Mouse (Mus musculus) midbrain, embryonic 10.5 days (tissue): ENCODE data around the gene Cyp8b1. TPM values are rescaled to one million over a fixed set of nuclear protein-coding genes. Genes with fewer than 3 reads are reported as not detected.

Experiments
- DNase-seq: peaks from one replicate; pipeline ENCODE4 v3.0.0-alpha.2; 2017; ENCODE audit warnings: low spot score
- H3K27ac ChIP-seq: fragments of 300-500 bp; sonication (generic); replicated peaks from 2 replicates; pipeline ENCODE4 v1.5.1; 2016; ENCODE audit warnings: mild to moderate bottlenecking
- H3K27me3 ChIP-seq: fragments of 300-500 bp; sonication (generic); 2 replicates; pipeline ENCODE4 v1.6.1; 2016; ENCODE audit warnings: low read depth, mild to moderate bottlenecking; ENCODE audit not compliant: poor library complexity, severe bottlenecking
- H3K36me3 ChIP-seq: fragments of 300-500 bp; sonication (generic); 2 replicates; pipeline ENCODE4 v1.6.1; 2016; ENCODE audit warnings: mild to moderate bottlenecking, moderate library complexity
- H3K4me1 ChIP-seq: fragments of 300-500 bp; sonication (generic); 2 replicates; pipeline ENCODE4 v1.6.1; 2016
- H3K4me3 ChIP-seq: fragments of 300-500 bp; sonication (generic); 2 replicates; pipeline ENCODE4 v1.5.1; 2016; ENCODE audit warnings: mild to moderate bottlenecking, moderate library complexity
- H3K9me3 ChIP-seq: fragments of 300-500 bp; sonication (generic); replicated peaks from 2 replicates; pipeline ENCODE4 v1.6.1; 2016; ENCODE audit warnings: mild to moderate bottlenecking
- WGBS: fragments of 180-500 bp; shearing (Covaris S2); methylation state at CpG from one replicate; pipeline ENCODE4 v1.1.7; 2016; 5-methylcytosine and 5-hydroxymethylcytosine counted together
- polyA plus RNA-seq: library from polyadenylated mRNA; unstranded; fragments of >200 nt; fragmentation: Nextera tagmentation; extraction: Ambion mirVana; gene quantifications from 2 replicates; pipeline ENCODE4 v1.2.1, GENCODE M21; 2016

Cyp8b1 gene
- polyA plus RNA-seq, 1 experiment from 2014 or later, result not detected

DNA sequence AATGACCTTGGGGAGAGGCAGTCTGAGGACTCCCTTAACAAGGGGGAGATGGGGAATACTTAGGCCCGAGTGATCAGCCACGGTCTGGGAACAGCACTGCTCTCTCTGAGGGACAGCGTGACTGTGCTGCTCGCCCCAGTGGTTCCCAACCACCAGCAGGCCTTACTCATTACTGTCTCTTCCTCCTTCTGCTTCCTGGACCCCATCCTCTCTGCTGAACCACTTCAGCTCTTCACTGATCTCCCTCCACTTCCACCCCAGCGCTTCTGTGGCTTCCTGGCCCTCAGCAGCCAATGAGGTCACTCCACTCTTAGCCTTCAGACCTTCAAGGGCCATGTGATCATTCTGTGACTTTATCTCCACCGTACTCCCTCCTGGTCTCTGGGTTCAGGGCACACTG, 6.5 kb downstream of the Cyp8b1 start:
- 90% methylated on average over 6 of the region's 6 CpGs for WGBS

GRCm38 (mm10) chr9:121908321-121908720, 7.8 kb downstream of the Cyp8b1 start:
- WGBS, result 93% methylated on average over 17 of the region's 17 CpGs
- Histone ChIP-seq H3K4me3 (no peak overlapping the region), H3K4me1 (no peaks in the 10 kb centered on the region), H3K27ac (no peak overlapping the region), H3K9me3 (no peaks in the 10 kb centered on the region), H3K36me3 (no peaks in the 10 kb centered on the region), H3K27me3 (no peaks in the 10 kb centered on the region)
- no peak for DNase-seq

More for the DNA sequence above, 6.5 kb downstream of the Cyp8b1 start:
- no peaks in the 10 kb centered on the region for H3K36me3 ChIP-seq
- no peak for DNase-seq
- H3K27me3 ChIP-seq, result no peaks in the 10 kb centered on the region
- no peak overlapping the region for H3K4me3 ChIP-seq
- no peaks in the 10 kb centered on the region for H3K4me1 ChIP-seq
- no peak overlapping the region for H3K27ac ChIP-seq
- H3K9me3 ChIP-seq, result no peaks in the 10 kb centered on the region

- Histone ChIP-seq H3K4me3 (no peak overlapping the region), H3K4me1 (no peaks in the 10 kb centered on the region), H3K9me3 (no peaks in the 10 kb centered on the region), H3K27me3 (no peaks in the 10 kb centered on the region), H3K36me3 (no peaks in the 10 kb centered on the region), H3K27ac (no peak overlapping the region)
- no peak for DNase-seq
- WGBS, result 80% methylated on average over 10 of the region's 10 CpGs
These were observed 8.6 kb downstream of the Cyp8b1 start for GRCm38 (mm10) chr9:121907356-121908070.

GRCm38 (mm10) chr9:121906456-121906855, 9.6 kb downstream of the Cyp8b1 start:
- WGBS, result 86% methylated on average over 5 of the region's 5 CpGs
- Histone ChIP-seq H3K9me3 (no peaks in the 10 kb centered on the region), H3K27me3 (no peaks in the 10 kb centered on the region), H3K4me1 (no peaks in the 10 kb centered on the region), H3K27ac (no peak overlapping the region), H3K36me3 (no peaks in the 10 kb centered on the region), H3K4me3 (no peak overlapping the region)
- DNase-seq, result no peak

DNA sequence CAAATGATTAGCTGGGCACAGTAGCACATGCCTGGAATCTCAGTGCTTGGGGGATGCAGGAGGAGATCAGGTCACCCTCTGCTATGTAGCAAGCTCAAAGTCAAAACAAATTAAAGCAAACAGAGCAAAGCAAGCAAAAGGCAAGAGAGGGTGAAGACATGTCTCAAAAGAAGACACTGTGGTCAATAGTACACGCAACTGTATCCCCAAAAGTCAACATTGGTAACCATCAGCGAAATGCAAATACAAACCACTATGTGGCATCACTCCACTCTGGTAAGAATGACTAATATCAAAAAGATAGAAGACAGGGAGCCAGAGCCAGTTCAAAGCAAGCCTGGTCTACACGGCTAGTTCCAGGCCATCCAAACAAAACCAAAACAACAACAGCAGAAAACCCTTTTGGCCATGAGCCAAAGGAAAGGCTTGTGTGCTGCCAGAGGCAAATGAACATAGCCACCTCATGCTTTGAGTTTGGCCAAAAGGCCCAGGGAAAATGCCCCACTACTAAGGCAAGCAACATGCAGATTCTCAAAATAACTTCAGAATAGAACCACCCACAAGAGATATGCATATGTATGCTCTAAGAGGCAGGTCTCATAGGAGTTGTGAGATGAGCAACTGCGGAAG, 10.4 kb downstream of the Cyp8b1 start:
- H3K27me3 ChIP-seq, result no peaks in the 10 kb centered on the region
- no peak for DNase-seq
- H3K27ac ChIP-seq, result no peak overlapping the region
- no peaks in the 10 kb centered on the region for H3K4me1 ChIP-seq
- no peaks in the 10 kb centered on the region for H3K9me3 ChIP-seq
- H3K36me3 ChIP-seq, result no peaks in the 10 kb centered on the region
- 89% methylated on average over 4 of the region's 4 CpGs for WGBS
- no peak overlapping the region for H3K4me3 ChIP-seq

- Histone ChIP-seq H3K4me1 (no peaks in the 10 kb centered on the region), H3K36me3 (no peaks in the 10 kb centered on the region), H3K4me3 (no peak overlapping the region), H3K27ac (no peak overlapping the region), H3K9me3 (no peaks in the 10 kb centered on the region), H3K27me3 (no peaks in the 10 kb centered on the region)
- WGBS, result 91% methylated on average over 7 of the region's 7 CpGs
- no peak for DNase-seq
These were observed 11.2 kb downstream of the Cyp8b1 start for GRCm38 (mm10) chr9:121904946-121905345.

GRCm38 (mm10) chr9:121904319-121904718, 11.8 kb downstream of the Cyp8b1 start:
- Histone ChIP-seq H3K9me3 (no peaks in the 10 kb centered on the region), H3K36me3 (no peaks in the 10 kb centered on the region), H3K4me1 (no peaks in the 10 kb centered on the region), H3K27me3 (no peaks in the 10 kb centered on the region), H3K4me3 (no peak overlapping the region), H3K27ac (no peak overlapping the region)
- 91% methylated on average over 4 of the region's 4 CpGs for WGBS
- DNase-seq, result no peak

DNA sequence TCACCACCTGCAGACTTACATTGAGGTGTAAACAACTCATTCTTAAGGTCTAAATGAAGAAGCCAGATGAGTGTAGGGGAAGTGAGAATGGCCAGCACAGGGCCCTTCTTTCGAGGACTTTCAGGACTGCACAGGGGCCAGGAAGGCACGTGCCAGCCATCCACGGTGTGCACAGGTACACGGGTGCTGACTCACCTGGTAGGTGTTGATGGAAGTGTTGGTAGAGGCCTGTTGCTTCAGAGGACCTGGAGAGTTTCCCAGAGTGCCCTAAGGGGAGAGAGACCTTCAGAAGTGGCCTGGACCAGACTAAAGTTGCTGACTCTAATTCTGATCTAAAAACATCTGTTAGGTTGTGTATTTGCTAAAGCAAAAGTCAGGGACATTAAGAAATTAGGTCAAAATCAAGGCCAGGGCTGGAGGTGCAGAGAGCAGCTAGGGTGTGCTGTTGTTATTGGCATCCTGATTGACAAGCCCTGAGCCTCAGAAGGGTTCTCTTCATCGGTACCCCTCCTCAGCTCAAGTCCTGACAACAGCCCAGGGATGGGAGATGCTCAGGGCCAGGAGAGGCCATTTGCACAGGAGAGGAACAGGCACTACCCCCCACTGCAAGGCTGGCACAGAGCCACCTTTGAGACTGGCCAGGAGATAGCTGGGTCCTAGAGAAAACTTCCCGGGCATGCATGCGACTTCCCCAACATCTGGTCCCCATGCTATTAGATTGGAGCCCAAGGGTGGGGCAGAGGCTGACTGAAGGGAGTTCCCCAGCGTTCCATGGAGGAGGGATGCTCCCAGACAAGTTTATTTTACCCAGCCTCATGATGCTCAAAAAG, 12.4 kb downstream of the Cyp8b1 start:
- Histone ChIP-seq H3K27me3 (no peaks in the 10 kb centered on the region), H3K27ac (no peak overlapping the region), H3K36me3 (no peaks in the 10 kb centered on the region), H3K4me1 (no peaks in the 10 kb centered on the region), H3K4me3 (no peak overlapping the region), H3K9me3 (no peaks in the 10 kb centered on the region)
- WGBS, result 86% methylated on average over 8 of the region's 8 CpGs
- no peak for DNase-seq

- Histone ChIP-seq H3K36me3 (no peaks in the 10 kb centered on the region), H3K4me1 (no peaks in the 10 kb centered on the region), H3K4me3 (no peak overlapping the region), H3K27ac (no peak overlapping the region), H3K27me3 (no peaks in the 10 kb centered on the region), H3K9me3 (no peaks in the 10 kb centered on the region)
- WGBS, result 81% methylated on average over 5 of the region's 5 CpGs
- no peak for DNase-seq
These were observed 14.1 kb downstream of the Cyp8b1 start for GRCm38 (mm10) chr9:121901710-121902700.

- no peak for DNase-seq
- WGBS, result 87% methylated on average over 5 of the region's 5 CpGs
- no peaks in the 10 kb centered on the region for H3K4me1 ChIP-seq
- no peak overlapping the region for H3K4me3 ChIP-seq
- H3K27me3 ChIP-seq, result no peaks in the 10 kb centered on the region
- no peaks in the 10 kb centered on the region for H3K36me3 ChIP-seq
- no peak overlapping the region for H3K27ac ChIP-seq
- H3K9me3 ChIP-seq, result no peaks in the 10 kb centered on the region
These were observed 15.7 kb downstream of the Cyp8b1 start for GRCm38 (mm10) chr9:121900282-121900855.

DNA sequence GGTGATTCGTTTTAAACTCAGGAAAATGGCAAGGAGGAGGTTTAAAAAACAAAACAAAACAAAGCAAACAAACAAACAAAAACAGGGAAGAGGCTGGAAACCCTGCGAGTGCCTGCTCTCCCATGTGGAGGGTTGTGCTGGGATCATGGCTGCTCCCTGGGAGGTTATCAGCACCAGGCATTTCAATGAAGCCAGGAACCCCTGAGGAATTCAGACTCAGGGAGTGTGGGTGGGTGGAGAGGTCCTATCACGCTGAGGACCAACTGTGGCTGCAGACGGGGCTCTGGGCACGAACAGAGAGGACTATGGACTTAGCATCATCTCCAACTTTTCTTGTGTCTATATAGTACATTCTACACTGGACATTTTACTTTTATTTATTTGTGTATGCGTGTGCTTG, 16.8 kb downstream of the Cyp8b1 start:
- no peak overlapping the region for H3K4me3 ChIP-seq
- H3K27me3 ChIP-seq, result no peaks in the 10 kb centered on the region
- DNase-seq, result no peak
- H3K4me1 ChIP-seq, result peaks cover 4% of the 10 kb centered on the region; the same call in 1 of the 2 replicates
- no peak overlapping the region for H3K27ac ChIP-seq
- H3K9me3 ChIP-seq, result no peaks in the 10 kb centered on the region
- WGBS, result 75% methylated on average over 6 of the region's 6 CpGs
- H3K36me3 ChIP-seq, result no peaks in the 10 kb centered on the region

- H3K4me1 ChIP-seq, result peaks cover 5% of the 10 kb centered on the region; the same call in 1 of the 2 replicates
- no peak for DNase-seq
- no peak within 1 kb of the TSS for H3K27ac ChIP-seq
- 86% methylated on average over 9 of the region's 9 CpGs for WGBS
- no peaks in the 10 kb centered on the region for H3K27me3 ChIP-seq
- no peak within 1 kb of the TSS for H3K4me3 ChIP-seq
- no peaks in the 10 kb centered on the region for H3K36me3 ChIP-seq
- no peaks in the 10 kb centered on the region for H3K9me3 ChIP-seq
These were observed 17.9 kb downstream of the Cyp8b1 start, which contains the start of gene Ackr2 for GRCm38 (mm10) chr9:121898245-121898644. TSS of gene Ackr2 (plus strand) at chr9:121898355.
